Mouse (Mus musculus): Measurements from ENCODE around the gene Mcm5. TPM values are rescaled to one million over a fixed set of nuclear protein-coding genes. Genes with fewer than 3 reads are reported as not detected.

The Mcm5 gene
- polyA plus RNA-seq, 1 experiment from 2014 or later, result 83.0 TPM

DNA sequence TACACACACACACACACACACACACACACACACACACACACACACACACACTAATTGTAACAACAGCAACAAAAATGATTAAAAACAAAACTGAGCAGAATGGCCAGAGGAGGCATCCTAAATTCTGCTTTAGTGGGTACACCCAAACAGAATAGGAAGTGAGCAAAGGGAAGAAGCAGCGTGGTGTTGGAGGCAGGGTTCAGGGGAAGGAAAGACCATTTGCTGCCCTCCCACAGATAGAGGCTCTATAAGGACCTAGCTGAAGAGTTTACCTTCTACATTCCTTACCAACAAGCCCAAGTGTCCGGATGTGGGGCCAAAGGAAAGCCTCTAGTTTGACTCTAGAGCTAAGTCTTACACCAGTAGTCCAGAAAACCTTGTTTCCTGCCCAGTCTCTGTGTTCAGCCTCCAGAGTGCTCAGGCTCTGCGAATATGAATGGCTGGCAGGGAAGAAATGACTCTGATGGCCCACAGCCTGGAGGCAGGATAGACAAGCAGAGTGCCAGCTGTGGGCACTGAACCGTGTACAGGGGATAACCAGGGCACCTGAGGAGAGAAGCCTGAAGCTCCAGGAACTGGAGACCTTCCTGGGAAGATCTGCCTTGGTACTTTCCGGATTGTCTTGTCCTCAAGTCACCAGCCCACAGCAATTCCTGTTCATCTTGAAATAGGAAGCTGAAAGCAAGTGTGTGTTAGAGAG, 41.7 kb downstream of the Mcm5 start:
- WGBS, result 84% methylated on average over 5 of the region's 5 CpGs
- no peak for ATAC-seq
- H3K9ac ChIP-seq (ENCODE audit: low read length), result no peak overlapping the region

DNA sequence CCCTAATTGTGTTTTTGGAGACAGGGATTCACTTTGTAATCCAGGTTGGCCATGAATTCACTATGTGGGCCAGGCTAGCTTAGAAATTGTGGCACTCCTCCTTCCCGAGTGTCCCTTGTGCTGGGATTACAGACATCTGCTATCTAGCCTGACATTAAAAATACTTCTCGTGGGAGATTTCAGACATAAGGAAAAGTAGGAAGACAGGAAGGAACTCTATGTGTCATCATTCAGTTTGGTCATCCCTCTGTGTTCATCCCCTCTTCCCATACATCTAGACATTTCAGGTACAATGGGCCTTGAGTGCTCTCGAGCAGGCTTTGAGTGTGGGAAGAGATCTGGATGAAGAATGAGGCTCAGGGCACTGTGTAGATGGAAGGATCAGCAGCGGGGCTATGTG, 42.4 kb downstream of the Mcm5 start:
- 82% methylated on average over 4 of the region's 4 CpGs for WGBS
- no peak for DNase-seq (ENCODE audit: low spot score)
- Histone ChIP-seq H3K9me3 (replicated peaks; ENCODE audit: control insufficient read depth, low read length) (no peaks in the 10 kb centered on the region), H3K27me3 (replicated peaks; ENCODE audit: control insufficient read depth, insufficient read depth, low read length) (no peaks in the 10 kb centered on the region), H3K36me3 (ENCODE audit: control insufficient read depth, insufficient read depth, low read length) (no peaks in the 10 kb centered on the region), H3K9ac (ENCODE audit: low read length) (no peak overlapping the region), H3K4me1 (ENCODE audit: control insufficient read depth, insufficient read depth, low read length) (no peaks in the 10 kb centered on the region), H3K4me3 (ENCODE audit: low read depth, low read length) (no peak overlapping the region), H3K4me2 (ENCODE audit: low read length) (no peak overlapping the region), H3K27ac (ENCODE audit: low read depth, low read length) (no peak overlapping the region)
- ATAC-seq, result no peak

More for the DNA sequence above, 41.7 kb downstream of the Mcm5 start:
- Histone ChIP-seq H3K4me3 (ENCODE audit: low read depth, low read length) (no peak overlapping the region), H3K27ac (ENCODE audit: low read depth, low read length) (no peak overlapping the region), H3K4me2 (ENCODE audit: low read length) (no peak overlapping the region), H3K36me3 (ENCODE audit: control insufficient read depth, insufficient read depth, low read length) (no peaks in the 10 kb centered on the region), H3K4me1 (ENCODE audit: control insufficient read depth, insufficient read depth, low read length) (no peaks in the 10 kb centered on the region), H3K9me3 (replicated peaks; ENCODE audit: control insufficient read depth, low read length) (no peaks in the 10 kb centered on the region), H3K27me3 (replicated peaks; ENCODE audit: control insufficient read depth, insufficient read depth, low read length) (no peaks in the 10 kb centered on the region)
- DNase-seq (ENCODE audit: low spot score), result no peak

DNA sequence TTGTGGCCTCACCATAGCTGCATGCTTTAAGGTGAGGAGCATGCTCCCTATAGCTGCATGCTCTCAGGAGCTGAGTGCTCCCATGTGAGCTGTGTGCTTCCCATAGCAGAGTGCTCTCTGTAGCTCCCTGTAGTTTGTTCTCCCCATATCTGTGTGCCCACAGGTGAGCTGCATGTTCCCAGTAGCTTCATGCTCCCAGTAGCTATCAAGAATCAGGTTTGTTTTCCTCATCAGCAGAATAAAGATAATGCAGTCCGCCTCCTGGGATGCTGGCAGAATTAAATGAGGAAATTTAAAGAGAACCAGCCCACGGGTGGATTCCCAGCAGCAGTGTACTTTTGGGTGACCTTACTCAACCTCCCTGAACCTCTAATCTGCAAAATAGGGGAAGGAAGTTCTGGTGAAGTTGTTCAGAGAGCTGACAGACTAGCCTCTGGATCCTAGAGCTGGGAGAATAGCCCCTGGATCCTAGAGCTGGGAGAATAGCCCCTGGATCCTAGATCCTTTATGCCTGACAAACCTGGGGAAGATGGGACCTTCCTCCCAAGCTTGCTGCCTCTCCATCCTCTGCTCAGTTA, 43.2 kb downstream of the Mcm5 start:
- WGBS, result 74% methylated on average over 2 of the region's 2 CpGs
- no peak for ATAC-seq
- DNase-seq (ENCODE audit: low spot score), result no peak
- no peak overlapping the region for H3K4me3 ChIP-seq (ENCODE audit: low read depth, low read length)
- H3K4me1 ChIP-seq (ENCODE audit: control insufficient read depth, insufficient read depth, low read length), result no peaks in the 10 kb centered on the region
- no peaks in the 10 kb centered on the region for H3K9me3 ChIP-seq (replicated peaks; ENCODE audit: control insufficient read depth, low read length)
- no peak overlapping the region for H3K27ac ChIP-seq (ENCODE audit: low read depth, low read length)
- H3K9ac ChIP-seq (ENCODE audit: low read length), result no peak overlapping the region
- H3K36me3 ChIP-seq (ENCODE audit: control insufficient read depth, insufficient read depth, low read length), result no peaks in the 10 kb centered on the region
- no peaks in the 10 kb centered on the region for H3K27me3 ChIP-seq (replicated peaks; ENCODE audit: control insufficient read depth, insufficient read depth, low read length)
- H3K4me2 ChIP-seq (ENCODE audit: low read length), result no peak overlapping the region

DNA sequence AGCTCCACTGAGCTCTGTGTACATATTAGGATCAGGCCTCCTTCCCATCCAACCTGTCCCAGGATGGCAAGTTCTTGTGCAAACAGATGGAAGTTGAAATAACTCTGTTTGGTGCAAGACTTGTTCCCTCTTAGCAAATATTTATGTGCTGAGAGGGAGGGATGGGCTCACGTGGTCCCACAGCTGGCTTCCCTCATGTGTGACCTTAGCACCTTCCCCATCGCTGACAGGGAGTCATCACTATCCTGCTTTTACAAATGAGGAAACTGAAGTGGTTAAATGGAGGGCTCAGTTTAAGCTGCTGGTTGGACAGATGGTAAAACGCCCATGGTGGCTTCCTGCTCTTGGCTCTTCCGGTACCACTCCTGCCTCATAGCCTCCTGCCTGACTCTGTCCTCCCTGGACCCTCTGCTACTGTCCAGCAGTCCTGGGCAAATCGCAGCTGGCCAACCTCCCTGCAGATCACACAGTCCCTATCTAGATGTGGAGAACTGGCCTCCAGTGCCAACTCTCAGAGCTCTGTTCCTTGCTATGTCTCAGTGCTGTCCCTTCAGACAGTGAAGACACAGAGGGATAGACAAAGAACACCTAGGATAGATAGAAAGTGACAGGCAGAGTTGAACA, 45.6 kb downstream of the Mcm5 start:
- no peak for ATAC-seq
- H3K27ac ChIP-seq (ENCODE audit: low read depth, low read length), result no peak overlapping the region

DNA sequence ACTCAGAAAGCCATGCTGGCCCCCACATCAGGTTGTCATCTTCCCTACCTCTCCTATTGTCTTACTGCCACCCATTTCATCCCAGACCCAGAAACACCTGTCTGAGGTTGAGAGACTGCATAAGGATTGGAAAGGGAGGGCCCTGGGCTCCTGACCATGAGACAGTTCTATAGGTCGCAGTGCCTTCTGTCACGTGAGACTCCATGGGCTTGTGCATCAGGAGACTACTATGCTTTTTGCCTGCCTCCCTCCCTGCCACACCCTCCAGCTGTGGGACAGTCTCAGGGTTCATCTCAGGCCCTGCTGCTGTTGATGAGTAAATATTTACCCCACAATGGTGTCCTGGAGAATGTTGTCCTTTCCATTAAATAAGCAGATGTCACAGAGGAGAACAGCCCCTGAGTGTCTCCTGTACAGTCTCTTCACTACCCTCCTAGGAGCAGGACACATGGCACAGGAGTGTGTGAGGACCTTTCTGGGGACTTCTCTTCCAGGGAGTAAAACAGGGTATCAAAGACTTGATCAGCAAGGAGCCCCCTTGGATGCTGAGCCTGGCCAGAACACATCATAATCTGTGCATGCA, 46.5 kb downstream of the Mcm5 start:
- Histone ChIP-seq H3K4me3 (ENCODE audit: low read depth, low read length) (no peak overlapping the region), H3K9me3 (replicated peaks; ENCODE audit: control insufficient read depth, low read length) (no peaks in the 10 kb centered on the region), H3K27me3 (replicated peaks; ENCODE audit: control insufficient read depth, insufficient read depth, low read length) (no peaks in the 10 kb centered on the region), H3K27ac (ENCODE audit: low read depth, low read length) (no peak overlapping the region), H3K9ac (ENCODE audit: low read length) (no peak overlapping the region), H3K4me2 (ENCODE audit: low read length) (no peak overlapping the region), H3K4me1 (ENCODE audit: control insufficient read depth, insufficient read depth, low read length) (no peaks in the 10 kb centered on the region), H3K36me3 (ENCODE audit: control insufficient read depth, insufficient read depth, low read length) (no peaks in the 10 kb centered on the region)
- WGBS, result 77% methylated on average over 2 of the region's 2 CpGs
- DNase-seq (ENCODE audit: low spot score) (no peak), ATAC-seq (no peak)

More for the DNA sequence above, 45.6 kb downstream of the Mcm5 start:
- WGBS, result 81% methylated on average over 5 of the region's 5 CpGs
- Histone ChIP-seq H3K27me3 (replicated peaks; ENCODE audit: control insufficient read depth, insufficient read depth, low read length) (no peaks in the 10 kb centered on the region), H3K9me3 (replicated peaks; ENCODE audit: control insufficient read depth, low read length) (no peaks in the 10 kb centered on the region), H3K36me3 (ENCODE audit: control insufficient read depth, insufficient read depth, low read length) (no peaks in the 10 kb centered on the region), H3K4me1 (ENCODE audit: control insufficient read depth, insufficient read depth, low read length) (no peaks in the 10 kb centered on the region), H3K9ac (ENCODE audit: low read length) (no peak overlapping the region), H3K4me2 (ENCODE audit: low read length) (no peak overlapping the region), H3K4me3 (ENCODE audit: low read depth, low read length) (no peak overlapping the region)
- no peak for DNase-seq (ENCODE audit: low spot score)

DNA sequence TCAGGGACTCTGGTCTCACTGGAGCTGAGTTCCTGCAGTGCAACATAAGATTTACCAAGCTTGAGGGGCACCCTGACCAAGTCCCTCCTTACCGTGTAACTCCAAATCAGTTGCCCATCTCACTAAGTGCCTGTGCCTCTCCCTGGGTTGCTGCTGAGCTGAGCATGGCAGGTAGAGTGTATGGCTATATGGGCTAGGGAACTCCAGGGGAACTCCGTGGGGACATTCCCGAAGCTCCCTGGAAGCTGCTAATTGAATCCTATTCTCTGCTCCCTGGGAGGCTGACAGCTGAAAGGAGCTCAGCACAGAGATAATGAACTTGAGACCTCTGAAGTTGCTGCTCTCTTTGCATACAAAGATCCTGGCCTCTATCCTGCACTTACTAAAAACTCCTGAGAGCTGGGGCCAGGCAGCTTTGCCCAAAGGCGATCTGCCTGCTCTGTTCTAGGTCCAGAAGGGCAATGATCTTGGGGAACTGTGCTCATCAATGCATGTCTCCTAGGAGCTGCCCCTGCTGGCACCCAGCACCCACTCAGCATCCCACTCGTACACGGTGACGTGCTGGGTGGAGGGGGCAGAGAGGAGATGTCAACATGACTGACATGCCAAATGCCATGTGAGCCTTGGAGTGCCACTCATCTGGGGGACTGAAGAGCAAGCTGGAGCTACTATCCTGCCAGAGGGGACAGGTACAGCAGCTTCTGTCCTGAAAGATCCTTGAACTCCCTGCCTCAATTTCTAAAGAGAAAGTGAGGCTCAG, 48.3 kb downstream of the Mcm5 start:
- Histone ChIP-seq H3K4me1 (ENCODE audit: control insufficient read depth, insufficient read depth, low read length) (no peaks in the 10 kb centered on the region), H3K9me3 (replicated peaks; ENCODE audit: control insufficient read depth, low read length) (no peaks in the 10 kb centered on the region), H3K36me3 (ENCODE audit: control insufficient read depth, insufficient read depth, low read length) (no peaks in the 10 kb centered on the region), H3K4me2 (ENCODE audit: low read length) (no peak overlapping the region), H3K9ac (ENCODE audit: low read length) (no peak overlapping the region), H3K27ac (ENCODE audit: low read depth, low read length) (no peak overlapping the region), H3K27me3 (replicated peaks; ENCODE audit: control insufficient read depth, insufficient read depth, low read length) (no peaks in the 10 kb centered on the region), H3K4me3 (ENCODE audit: low read depth, low read length) (no peak overlapping the region)
- ATAC-seq, result no peak
- DNase-seq (ENCODE audit: low spot score), result no peak
- 36% methylated on average over 7 of the region's 7 CpGs for WGBS

DNA sequence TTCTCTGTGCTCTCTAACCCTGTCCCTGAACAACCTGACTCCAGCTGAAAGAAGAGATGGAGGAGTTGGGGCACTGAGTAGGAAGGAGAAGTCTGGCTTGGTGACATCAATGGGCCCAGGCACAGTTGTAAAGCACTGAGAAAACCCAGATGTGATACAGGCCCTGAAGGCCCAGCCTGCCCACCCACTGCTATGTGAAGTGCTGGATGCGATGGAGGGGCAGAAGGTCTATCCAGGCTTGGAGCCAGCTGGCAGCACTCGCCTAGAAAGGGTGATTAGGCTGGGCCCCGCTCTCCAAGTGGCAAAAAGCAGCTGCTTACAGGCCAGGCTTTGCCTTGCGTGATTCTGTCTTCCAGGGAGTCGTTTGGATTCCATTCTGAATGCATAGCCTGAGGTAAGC, 60.0 kb downstream of the Mcm5 start:
- Histone ChIP-seq H3K9me3 (replicated peaks; ENCODE audit: control insufficient read depth, low read length) (no peaks in the 10 kb centered on the region), H3K4me1 (ENCODE audit: control insufficient read depth, insufficient read depth, low read length) (no peaks in the 10 kb centered on the region), H3K9ac (ENCODE audit: low read length) (no peak overlapping the region), H3K27me3 (replicated peaks; ENCODE audit: control insufficient read depth, insufficient read depth, low read length) (no peaks in the 10 kb centered on the region), H3K27ac (ENCODE audit: low read depth, low read length) (no peak overlapping the region), H3K4me3 (ENCODE audit: low read depth, low read length) (no peak overlapping the region), H3K36me3 (ENCODE audit: control insufficient read depth, insufficient read depth, low read length) (no peaks in the 10 kb centered on the region), H3K4me2 (ENCODE audit: low read length) (no peak overlapping the region)
- ATAC-seq, result peak; percentile 44; the same call in 1 of the 2 replicates
- DNase-seq (ENCODE audit: low spot score), result peak; percentile 42
- 59% methylated on average over 5 of the region's 5 CpGs for WGBS

DNA sequence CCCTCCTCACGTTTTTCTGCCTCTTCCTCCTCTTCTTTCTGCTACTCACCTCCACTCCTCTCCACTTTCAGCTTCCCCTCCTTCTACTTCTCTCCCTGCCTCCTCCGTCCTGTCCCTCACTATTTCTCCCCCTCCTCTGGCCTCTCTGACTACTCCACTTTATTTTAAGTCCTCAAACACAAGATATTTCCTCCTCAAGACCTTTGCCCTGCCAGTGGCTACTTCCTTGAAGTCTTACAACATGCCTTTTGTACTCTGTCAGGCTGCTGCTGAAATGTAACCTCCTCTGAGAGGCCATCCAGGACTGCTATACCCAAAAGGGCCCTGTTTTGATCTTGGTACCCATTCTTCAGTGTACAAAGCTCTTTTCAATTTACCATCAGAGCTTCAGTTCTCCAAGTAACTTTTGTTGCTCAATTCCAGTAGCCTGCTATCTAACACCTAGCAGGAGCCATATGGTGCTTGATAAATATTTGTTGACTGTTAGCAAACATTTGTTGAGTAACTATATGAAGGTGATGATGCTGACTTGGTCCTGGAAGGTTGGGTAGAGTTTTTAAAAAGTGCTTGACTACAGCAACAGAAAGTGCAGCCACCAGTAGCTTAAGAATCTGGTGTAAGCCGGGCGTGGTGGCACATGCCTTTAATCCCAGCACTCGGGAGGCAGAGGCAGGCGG, 62.8 kb downstream of the Mcm5 start:
- Histone ChIP-seq H3K27me3 (replicated peaks; ENCODE audit: control insufficient read depth, insufficient read depth, low read length) (no peaks in the 10 kb centered on the region), H3K27ac (ENCODE audit: low read depth, low read length) (no peak overlapping the region), H3K4me3 (ENCODE audit: low read depth, low read length) (no peak overlapping the region), H3K9me3 (replicated peaks; ENCODE audit: control insufficient read depth, low read length) (no peaks in the 10 kb centered on the region), H3K9ac (ENCODE audit: low read length) (no peak overlapping the region), H3K36me3 (ENCODE audit: control insufficient read depth, insufficient read depth, low read length) (no peaks in the 10 kb centered on the region), H3K4me1 (ENCODE audit: control insufficient read depth, insufficient read depth, low read length) (no peaks in the 10 kb centered on the region), H3K4me2 (ENCODE audit: low read length) (no peak overlapping the region)
- 74% methylated on average over 6 of the region's 6 CpGs for WGBS
- ATAC-seq (no peak), DNase-seq (ENCODE audit: low spot score) (no peak)

Data from forebrain, embryonic 14.5 days (tissue).